Mouse (Mus musculus) thymus, adult 2 months (tissue): ENCODE results near the gene Ror1. TPM values are rescaled to one million over a fixed set of nuclear protein-coding genes. Genes with fewer than 3 reads are reported as not detected.

Source experiments
- DNase-seq: peaks from one replicate; pipeline ENCODE4 v3.0.0; 2021
- H3K27ac ChIP-seq: fragments of 200-500 bp; 2 replicates; pipeline ENCODE4 v1.5.1; 2012; ENCODE audit warnings: low read length, control low read depth; ENCODE audit not compliant: control insufficient read depth, insufficient read depth
- H3K27me3 ChIP-seq: fragments of 200-500 bp; 2 replicates; pipeline ENCODE4 v1.6.1; 2012; ENCODE audit warnings: mild to moderate bottlenecking, low read length, moderate library complexity, mixed read lengths; ENCODE audit not compliant: control insufficient read depth, insufficient read depth
- H3K36me3 ChIP-seq: fragments of 200-500 bp; 2 replicates; pipeline ENCODE4 v1.6.1; 2012; ENCODE audit warnings: mild to moderate bottlenecking, low read length, moderate library complexity; ENCODE audit not compliant: control insufficient read depth, insufficient read depth
- H3K4me1 ChIP-seq: fragments of 200-500 bp; replicated peaks from 2 replicates; pipeline ENCODE4 v1.6.1; 2012; ENCODE audit warnings: low read length; ENCODE audit not compliant: control insufficient read depth, insufficient read depth
- H3K4me3 ChIP-seq: fragments of 200-500 bp; 2 replicates; pipeline ENCODE4 v1.5.1; 2012; ENCODE audit warnings: mild to moderate bottlenecking, low read length, control low read depth, moderate library complexity; ENCODE audit not compliant: control insufficient read depth, insufficient read depth
- CTCF ChIP-seq: fragments of 200-500 bp; IDR thresholded peaks from 2 replicates; pipeline ENCODE4 v1.5.1; 2012; ENCODE audit warnings: mild to moderate bottlenecking, control low read depth, low read length, moderate library complexity, borderline replicate concordance; ENCODE audit not compliant: control insufficient read depth, poor library complexity, insufficient read depth; ENCODE audit errors: extremely low read depth
- POLR2A ChIP-seq: fragments of 200-500 bp; IDR thresholded peaks from 2 replicates; pipeline ENCODE4 v1.6.1; 2012; ENCODE audit warnings: mild to moderate bottlenecking, low read length, control low read depth, moderate library complexity; ENCODE audit not compliant: control insufficient read depth, poor library complexity, insufficient read depth; ENCODE audit errors: extremely low read depth
- WGBS: fragments of 180-500 bp; shearing (Covaris S2); methylation state at CpG from one replicate; pipeline ENCODE4 v1.1.7; 2018; 5-methylcytosine and 5-hydroxymethylcytosine counted together
- polyA plus RNA-seq: library from polyadenylated mRNA; depleted of rRNA; stranded (reverse); fragments of >200 nt; gene quantifications from 2 replicates; pipeline ENCODE4 v1.2.3, GENCODE M21; 2012

Gene Ror1
- polyA plus RNA-seq, 1 experiment: 0.84 TPM

GRCm38 (mm10) chr4:100114148-100114547 is 18.6 kb downstream of the Ror1 start:
- no peak for TF ChIP-seq CTCF
- TF ChIP-seq POLR2A: no peak
- Histone ChIP-seq H3K27me3 (no peaks in the 10 kb centered on the region), H3K36me3 (no peaks in the 10 kb centered on the region), H3K4me1 (no peaks in the 10 kb centered on the region), H3K27ac (no peak overlapping the region), H3K4me3 (no peak overlapping the region)
- DNase-seq: no peak

GRCm38 (mm10) chr4:100116366-100116765 is 20.8 kb downstream of the Ror1 start:
- H3K27ac ChIP-seq: no peak overlapping the region
- H3K27me3 ChIP-seq: no peaks in the 10 kb centered on the region
- TF ChIP-seq POLR2A: no peak
- no peak for TF ChIP-seq CTCF
- WGBS: 96% methylated on average over 3 of the region's 3 CpGs
- H3K4me1 ChIP-seq: no peaks in the 10 kb centered on the region
- H3K36me3 ChIP-seq: no peaks in the 10 kb centered on the region
- no peak for DNase-seq
- no peak overlapping the region for H3K4me3 ChIP-seq

- no peak overlapping the region for H3K4me3 ChIP-seq
- DNase-seq: no peak
- no peak for TF ChIP-seq CTCF
- no peak for TF ChIP-seq POLR2A
- H3K27me3 ChIP-seq: no peaks in the 10 kb centered on the region
- H3K27ac ChIP-seq: no peak overlapping the region
- no peaks in the 10 kb centered on the region for H3K36me3 ChIP-seq
- no peaks in the 10 kb centered on the region for H3K4me1 ChIP-seq
- 76% methylated on average over 4 of the region's 4 CpGs for WGBS
Observed at GRCm38 (mm10) chr4:100118676-100119075, 23.1 kb downstream of the Ror1 start.

GRCm38 (mm10) chr4:100119431-100119830 is 23.8 kb downstream of the Ror1 start:
- H3K4me1 ChIP-seq: no peaks in the 10 kb centered on the region
- TF ChIP-seq CTCF: no peak
- no peak for TF ChIP-seq POLR2A
- 93% methylated on average over 1 of the region's 1 CpGs for WGBS
- no peak overlapping the region for H3K4me3 ChIP-seq
- no peak for DNase-seq
- no peaks in the 10 kb centered on the region for H3K27me3 ChIP-seq
- no peak overlapping the region for H3K27ac ChIP-seq
- H3K36me3 ChIP-seq: no peaks in the 10 kb centered on the region

- Histone ChIP-seq H3K4me1 (no peaks in the 10 kb centered on the region), H3K27me3 (no peaks in the 10 kb centered on the region), H3K4me3 (no peak overlapping the region), H3K27ac (no peak overlapping the region), H3K36me3 (no peaks in the 10 kb centered on the region)
- 95% methylated on average over 5 of the region's 5 CpGs for WGBS
- TF ChIP-seq CTCF: no peak
- no peak for DNase-seq
Observed at GRCm38 (mm10) chr4:100120547-100120946, 25.0 kb downstream of the Ror1 start.

- DNase-seq: no peak
- H3K4me3 ChIP-seq: no peak overlapping the region
- no peak for TF ChIP-seq POLR2A
- TF ChIP-seq CTCF: no peak
- H3K27me3 ChIP-seq: no peaks in the 10 kb centered on the region
- H3K27ac ChIP-seq: no peak overlapping the region
- no peaks in the 10 kb centered on the region for H3K36me3 ChIP-seq
- no peaks in the 10 kb centered on the region for H3K4me1 ChIP-seq
- 97% methylated on average over 3 of the region's 3 CpGs for WGBS
Observed at GRCm38 (mm10) chr4:100122436-100122835, 26.8 kb downstream of the Ror1 start.

- no peak for DNase-seq
- TF ChIP-seq CTCF (no peak), POLR2A (no peak)
- Histone ChIP-seq H3K27me3 (no peaks in the 10 kb centered on the region), H3K4me1 (no peaks in the 10 kb centered on the region), H3K27ac (no peak overlapping the region), H3K36me3 (no peaks in the 10 kb centered on the region), H3K4me3 (no peak overlapping the region)
- WGBS: 93% methylated on average over 3 of the region's 3 CpGs
Observed at GRCm38 (mm10) chr4:100123519-100123918, 27.9 kb downstream of the Ror1 start.
